Mouse (Mus musculus) liver, embryonic 14.5 days (tissue): ENCODE data around the gene Prdm15.

Experiments used
- CTCF ChIP-seq: IDR thresholded peaks from 2 replicates; pipeline ENCODE4 v1.5.1; 2016; ENCODE audit warnings: antibody characterized with exemption, low read depth, control low read depth
- EP300 ChIP-seq: IDR thresholded peaks from 2 replicates; pipeline ENCODE4 v1.6.1; 2016; ENCODE audit warnings: antibody characterized with exemption, low read depth

- TF ChIP-seq CTCF (no peak), EP300 (no peak)
These were observed 99.8 kb downstream of the Prdm15 start for GRCm38 (mm10) chr16:97751884-97752283.
